Mouse (Mus musculus) NIH3T3 (cell line): ENCODE measurements around the gene Clk4.

ENCODE experiments used
- DNase-seq: peaks from one replicate; pipeline ENCODE4 v3.0.0-alpha.2; 2012; ENCODE audit warnings: low read depth

The Clk4 gene

DNA sequence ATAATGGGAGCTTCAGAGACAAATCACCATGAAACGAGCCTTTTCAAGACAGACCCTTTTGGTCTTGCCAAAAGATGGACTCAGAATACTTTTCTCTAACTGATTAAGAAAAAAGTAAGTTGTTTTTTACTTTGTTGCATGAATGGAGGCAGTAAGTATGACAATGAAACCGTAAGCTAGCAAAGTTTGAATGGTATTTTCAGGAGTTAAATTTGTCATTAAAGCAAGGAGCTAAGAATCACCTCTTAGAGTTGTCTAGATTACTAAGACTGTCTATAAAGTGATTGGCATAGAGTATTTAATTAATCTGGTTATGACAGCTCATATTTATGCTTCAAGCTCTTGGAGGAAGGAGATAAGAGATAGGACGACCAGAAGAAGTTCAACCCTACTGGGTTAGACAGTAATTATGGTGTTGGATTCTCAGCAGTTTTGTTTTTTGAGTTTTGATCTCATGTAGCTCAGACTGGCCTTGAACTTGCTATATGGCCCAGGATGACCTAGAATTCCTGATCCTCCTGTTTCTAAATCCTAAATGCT, at the start of gene Clk4:
Gene Clk4 (plus strand): TSS at position 51 of the 540 bp plus-strand sequence.
- DNase-seq = no peak

GRCm38 (mm10) chr11:51214021-51214420, 47.5 kb upstream of the Clk4 start:
- peak; percentile 13 for DNase-seq

DNA sequence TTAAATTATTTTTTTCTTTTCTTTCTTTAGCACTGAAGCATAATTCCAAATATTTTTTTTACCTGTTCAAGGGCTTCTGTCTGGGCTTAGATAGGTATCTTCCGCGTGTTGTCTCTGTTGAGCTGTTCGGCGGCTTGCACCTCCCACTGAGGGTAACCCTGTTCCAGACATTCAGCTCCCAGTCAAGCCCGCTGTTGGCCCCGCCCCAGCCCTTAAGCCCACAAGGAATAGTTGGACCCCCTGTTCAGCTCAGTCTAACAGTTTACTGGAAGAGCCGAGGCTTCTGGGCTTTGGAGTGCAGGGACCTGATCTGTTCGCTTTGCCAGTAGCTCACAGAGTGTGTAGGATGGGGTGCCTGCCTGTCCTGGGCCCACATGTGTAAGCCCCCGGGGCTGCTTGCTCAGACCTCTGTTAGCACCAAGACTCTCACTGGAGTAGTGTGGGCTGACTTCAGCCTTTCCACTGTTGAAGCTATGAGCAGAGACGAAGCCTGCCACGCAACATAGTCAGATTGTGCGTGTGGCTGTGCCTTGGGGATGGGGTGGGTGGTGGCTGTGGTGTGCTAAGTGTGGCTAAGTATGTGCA, 42.0 kb upstream of the Clk4 start:
- DNase-seq = no peak

- peak; percentile 33 for DNase-seq
Measured at GRCm38 (mm10) chr11:51220308-51220707, 41.2 kb upstream of the Clk4 start, which contains the start of gene Gm12569. Gene Gm12569, plus strand, starts transcription at chr11:51220473.

- DNase-seq = peak; percentile 72
Measured at GRCm38 (mm10) chr11:51227104-51227503, 34.4 kb upstream of the Clk4 start.

GRCm38 (mm10) chr11:51234626-51235025, 26.9 kb upstream of the Clk4 start:
- DNase-seq = no peak

GRCm38 (mm10) chr11:51242897-51243296, 18.6 kb upstream of the Clk4 start:
- peak; percentile 11 for DNase-seq

- DNase-seq = no peak
Measured at GRCm38 (mm10) chr11:51257006-51257405, 4.5 kb upstream of the Clk4 start.

DNA sequence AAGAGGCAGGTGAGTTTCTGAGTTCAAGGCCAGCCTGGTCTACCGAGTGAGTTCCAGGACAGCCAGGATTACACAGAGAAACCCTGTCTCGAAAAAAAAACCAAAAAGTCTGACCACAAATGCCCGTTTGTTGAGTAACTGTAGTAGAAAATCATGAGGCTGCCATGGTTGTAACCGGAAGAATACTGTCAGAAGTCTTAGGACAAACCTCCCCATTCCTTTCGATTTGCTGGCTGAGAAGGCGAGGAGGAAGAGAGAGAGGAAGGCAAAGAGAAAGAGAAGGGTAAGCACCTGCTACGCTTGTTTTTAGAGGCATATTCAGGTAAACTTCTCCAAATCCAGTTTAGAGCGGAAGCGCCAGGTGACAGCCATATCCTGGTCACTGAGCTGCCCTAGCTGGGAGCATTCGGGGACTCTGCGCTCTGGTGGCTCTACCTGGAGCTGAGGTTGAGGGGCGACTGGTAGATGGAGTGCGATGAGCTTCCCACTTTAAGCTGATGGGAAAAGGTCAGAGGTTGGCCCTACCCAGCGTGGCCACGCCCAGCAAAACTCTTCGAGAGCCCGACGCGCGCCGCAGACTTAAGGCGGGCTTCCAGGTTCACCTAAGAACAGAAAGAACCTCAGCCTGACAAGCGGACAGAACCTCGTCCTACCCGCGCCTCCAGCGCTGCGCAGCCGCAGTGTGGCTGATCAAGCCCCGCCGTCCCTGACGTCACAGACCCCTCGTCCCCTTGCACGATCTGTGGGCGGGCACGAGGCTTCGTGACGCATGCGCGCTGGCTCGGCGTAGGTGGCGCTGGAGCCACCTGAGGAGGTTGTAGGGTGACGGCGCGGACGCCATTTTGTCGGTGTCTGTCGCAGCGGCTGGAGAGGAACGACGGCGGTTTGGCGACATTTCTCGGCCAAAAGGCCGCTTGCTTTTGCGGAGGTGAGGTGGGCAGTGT, 1.1 kb downstream of the Clk4 start, which contains the start of gene BC049762:
Gene BC049762 (minus strand): TSS at position 705 of the 944 bp plus-strand sequence.
- DNase-seq = peak; percentile 99

GRCm38 (mm10) chr11:51263286-51263831, 1.8 kb downstream of the Clk4 start:
- peak; percentile 85 for DNase-seq

DNA sequence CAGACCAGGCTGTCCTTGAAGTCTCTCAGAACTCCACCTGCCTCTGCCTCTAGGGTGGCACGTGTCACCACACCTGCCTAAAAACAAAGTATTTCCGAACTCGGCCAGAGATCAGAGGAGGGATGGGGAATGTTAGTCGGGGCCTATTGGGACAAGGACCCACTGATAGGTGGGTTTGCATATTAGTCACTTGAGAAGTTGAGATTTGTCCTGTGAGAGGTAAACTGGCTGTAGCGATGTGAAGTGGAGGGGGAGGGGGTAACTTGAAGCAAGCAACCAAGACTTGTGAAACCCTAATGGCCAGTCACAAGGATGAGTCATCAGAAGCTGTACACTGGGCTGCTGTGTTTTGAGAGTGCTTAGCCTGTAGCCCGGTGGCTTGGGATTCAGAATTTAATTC, 2.8 kb downstream of the Clk4 start:
- peak; percentile 83 for DNase-seq

DNA sequence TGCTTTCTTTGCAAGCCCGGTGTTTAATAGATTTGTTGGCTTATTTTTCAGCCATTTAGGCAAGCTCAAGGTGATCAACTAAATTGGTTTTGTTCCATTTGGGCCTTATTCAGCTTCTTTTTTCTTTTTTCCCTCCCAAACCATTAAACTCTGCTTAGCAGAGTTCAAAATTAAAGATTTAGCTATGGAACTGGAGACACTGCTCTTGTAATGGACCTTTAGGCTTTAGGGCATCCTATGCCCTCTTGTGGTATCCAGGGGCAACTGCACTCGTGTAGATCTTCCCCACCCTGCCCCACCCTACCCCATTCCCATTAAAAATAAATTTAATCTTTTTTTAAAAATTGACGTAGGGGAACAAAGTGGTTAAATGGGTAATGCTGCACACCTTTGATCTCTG, 3.8 kb downstream of the Clk4 start:
- DNase-seq = peak; percentile 63

- DNase-seq = no peak
Measured at GRCm38 (mm10) chr11:51274418-51274817, 12.9 kb downstream of the Clk4 start.

DNA sequence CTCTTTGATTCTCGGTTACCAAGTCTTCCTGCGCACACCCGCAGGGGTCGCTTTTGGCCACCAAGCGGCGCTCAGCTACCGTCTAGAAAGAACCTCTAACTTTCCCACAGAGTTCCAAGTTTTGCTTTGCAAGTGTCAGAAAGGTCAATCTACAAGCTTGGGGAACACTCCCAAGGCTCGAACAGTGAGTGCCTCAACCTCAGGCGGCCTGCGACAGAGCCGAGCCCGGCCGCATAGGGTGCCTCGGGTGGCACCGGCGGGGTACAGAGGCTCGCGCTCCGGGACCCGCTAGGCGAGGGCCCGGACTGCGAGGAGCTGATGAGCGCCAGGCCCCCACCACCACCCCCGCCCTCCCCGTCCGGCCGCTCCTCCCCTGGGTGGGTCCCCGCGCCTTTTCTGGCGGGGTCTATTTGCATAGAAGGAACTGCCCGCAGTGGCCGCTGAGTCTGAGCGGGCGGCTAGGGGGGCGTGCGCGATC, 28.1 kb downstream of the Clk4 start, which contains the start of gene Col23a1:
Gene Col23a1 (plus strand): TSS at position 357 of the 478 bp plus-strand sequence.
- peak; percentile 71 for DNase-seq

DNA sequence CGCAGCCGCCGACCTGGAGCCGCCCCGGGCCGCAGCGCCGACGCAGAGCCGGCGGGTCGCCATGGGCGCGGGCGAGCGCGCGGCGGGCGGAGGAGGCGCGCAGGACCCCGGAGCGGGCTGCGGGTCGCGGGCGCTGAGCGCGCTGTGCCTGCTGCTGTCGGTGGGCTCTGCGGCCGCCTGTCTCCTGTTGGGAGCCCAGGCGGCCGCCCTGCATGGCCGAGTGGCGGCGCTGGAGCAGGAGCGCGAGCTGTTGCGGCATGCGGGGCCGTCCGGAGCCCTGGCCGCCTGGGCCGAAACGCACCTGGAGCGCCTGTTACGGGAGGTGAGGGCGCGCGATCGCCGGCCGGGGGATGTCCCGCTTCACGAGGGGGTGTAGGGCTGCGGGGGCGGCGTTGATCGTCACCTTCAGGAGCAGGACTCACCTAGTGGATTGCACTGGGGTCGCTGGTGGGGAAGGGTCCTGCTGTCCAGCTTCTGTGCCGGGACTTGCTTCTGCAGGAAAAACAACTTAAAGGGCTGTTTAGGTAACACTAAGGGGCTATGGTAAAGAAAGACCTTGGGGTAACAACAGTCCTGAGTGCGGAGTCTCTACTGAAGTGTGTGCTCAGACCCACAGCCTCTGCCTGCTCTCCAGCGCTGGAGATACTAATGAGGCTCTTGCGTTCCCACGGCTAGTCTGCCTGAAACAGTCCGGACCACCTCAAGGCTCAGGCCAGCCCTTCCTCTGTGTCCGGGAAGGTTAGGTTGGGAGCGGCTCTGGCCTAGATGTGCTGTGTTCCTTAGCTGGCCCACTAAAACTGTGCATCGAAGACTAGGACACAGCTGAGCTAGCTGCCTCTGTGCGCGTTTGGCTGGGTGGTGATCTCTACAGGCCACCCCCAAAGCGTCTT, 28.8 kb downstream of the Clk4 start:
- no peak for DNase-seq

DNA sequence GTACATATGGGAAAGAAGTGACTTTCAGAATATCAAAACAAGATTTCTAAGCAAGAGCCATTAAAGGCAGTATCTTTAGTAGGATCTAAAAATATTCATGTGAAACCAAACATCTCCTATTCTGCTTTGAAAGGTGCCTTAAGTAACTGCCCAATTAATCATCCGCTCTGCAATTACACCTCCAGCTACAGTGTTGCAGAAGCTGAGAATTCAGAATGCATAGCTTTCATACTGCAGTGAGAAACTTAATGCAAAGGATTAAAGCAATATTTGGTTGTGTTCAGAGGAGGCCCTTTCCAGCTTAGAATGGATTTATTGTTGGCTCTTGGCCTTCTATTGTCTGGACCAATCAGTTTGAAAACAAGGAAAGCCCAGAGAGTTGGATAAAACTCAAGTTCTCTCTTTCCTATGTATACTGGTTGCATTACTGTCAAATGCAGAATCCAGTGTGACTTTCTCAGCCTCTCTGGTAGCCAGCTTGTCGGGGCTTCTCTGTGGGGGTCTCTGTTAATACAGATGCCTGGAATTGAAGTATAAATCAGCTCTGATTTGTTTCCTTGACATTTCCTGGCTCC, 32.5 kb downstream of the Clk4 start:
- no peak for DNase-seq

GRCm38 (mm10) chr11:51295742-51296141, 34.2 kb downstream of the Clk4 start:
- no peak for DNase-seq

DNA sequence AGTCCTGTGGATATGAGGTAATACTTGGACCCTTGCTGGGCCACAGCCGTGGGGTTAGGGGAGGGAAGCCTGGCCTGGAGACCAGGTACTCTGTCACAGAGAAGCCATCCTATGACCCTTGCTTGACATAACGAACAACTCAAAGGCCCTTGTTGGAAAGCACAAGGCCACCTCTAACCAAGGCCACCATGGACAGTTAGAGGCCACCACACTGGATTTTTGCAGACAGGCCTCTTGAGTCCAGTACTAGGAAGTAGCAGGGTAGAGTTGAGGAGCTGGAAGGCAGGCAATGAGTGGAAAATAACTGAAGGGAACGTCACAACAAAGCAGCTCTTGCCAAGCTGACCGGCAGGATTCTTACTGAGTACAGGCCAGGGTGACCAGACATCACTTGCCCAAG, 37.2 kb downstream of the Clk4 start:
- DNase-seq = no peak

- DNase-seq = no peak
Measured at GRCm38 (mm10) chr11:51302396-51302795, 40.9 kb downstream of the Clk4 start.

DNA sequence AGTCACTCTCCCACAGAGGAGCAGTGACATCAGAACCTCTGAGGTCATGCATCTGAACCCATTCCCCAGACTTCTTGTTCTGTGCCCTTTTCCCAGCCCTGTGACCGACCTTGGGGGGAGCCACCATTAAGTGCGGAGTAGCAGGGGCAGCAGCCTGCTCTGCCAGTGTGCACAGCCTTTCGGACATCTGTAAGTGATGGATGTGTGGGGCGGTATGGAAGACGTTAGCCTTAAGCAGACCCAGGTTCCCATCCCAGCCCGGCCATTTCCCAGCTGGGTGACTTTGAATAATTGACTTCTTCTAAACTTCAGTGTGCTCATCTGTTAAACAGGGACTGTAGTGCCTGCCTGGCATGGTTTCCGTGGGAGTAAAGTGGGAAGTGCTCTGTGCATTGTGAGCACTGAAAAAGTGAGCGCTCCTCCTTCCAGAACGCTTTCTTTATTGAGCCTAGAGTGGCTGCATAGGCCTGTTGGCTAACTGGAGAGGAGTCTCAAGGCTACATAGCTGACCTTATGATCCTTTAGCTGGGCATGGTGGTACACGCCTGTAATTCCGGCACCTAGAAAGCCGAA, 42.5 kb downstream of the Clk4 start:
- DNase-seq = no peak

GRCm38 (mm10) chr11:51308306-51308705, 46.8 kb downstream of the Clk4 start:
- peak; percentile 48 for DNase-seq
